Mouse (Mus musculus) neural tube, embryonic 15.5 days (tissue): Measurements from ENCODE around the gene Alox5. TPM values are rescaled to one million over a fixed set of nuclear protein-coding genes. Genes with fewer than 3 reads are reported as not detected.
A peak's percentile ranks its signal among the peaks of the same experiment; 100 is the strongest.
"Not testable (repeated sequence)": the region's sequence is repeated elsewhere in the genome, so short reads cannot be mapped to it uniquely, and the experiment has no call there.

Experiments used
- ATAC-seq: fragments of 200-750 bp; cut with Nextera tagmentation; 2 replicates; pipeline ENCODE4 v1.8.0; 2017; ENCODE audit warnings: mild to moderate bottlenecking, moderate TSS enrichment, moderate library complexity; ENCODE audit not compliant: low FRiP score
- H3K27ac ChIP-seq: fragments of 300-500 bp; sonication (generic); replicated peaks from 2 replicates; pipeline ENCODE4 v1.5.1; 2015; ENCODE audit warnings: mild to moderate bottlenecking, inconsistent platforms
- H3K27me3 ChIP-seq: fragments of 300-500 bp; sonication (generic); replicated peaks from 2 replicates; pipeline ENCODE4 v1.6.1; 2015; ENCODE audit warnings: inconsistent platforms
- H3K36me3 ChIP-seq: fragments of 300-500 bp; sonication (generic); 2 replicates; pipeline ENCODE4 v1.6.1; 2015; ENCODE audit warnings: inconsistent platforms
- H3K4me1 ChIP-seq: fragments of 300-500 bp; sonication (generic); 2 replicates; pipeline ENCODE4 v1.6.1; 2015; ENCODE audit warnings: inconsistent platforms
- H3K4me2 ChIP-seq: fragments of 300-500 bp; sonication (generic); 2 replicates; pipeline ENCODE4 v1.6.1; 2015; ENCODE audit warnings: inconsistent platforms, mild to moderate bottlenecking, moderate library complexity
- H3K4me3 ChIP-seq: fragments of 300-500 bp; sonication (generic); replicated peaks from 2 replicates; pipeline ENCODE4 v1.5.1; 2015; ENCODE audit warnings: mild to moderate bottlenecking, inconsistent platforms
- H3K9ac ChIP-seq: fragments of 300-500 bp; sonication (generic); replicated peaks from 2 replicates; pipeline ENCODE4 v1.6.1; 2015; ENCODE audit warnings: mild to moderate bottlenecking, inconsistent platforms
- H3K9me3 ChIP-seq: fragments of 300-500 bp; sonication (generic); replicated peaks from 2 replicates; pipeline ENCODE4 v1.6.1; 2016; ENCODE audit warnings: inconsistent platforms
- WGBS: fragments of 180-500 bp; shearing (Covaris S2); methylation state at CpG from one replicate; pipeline ENCODE4 v1.1.7; 2015; ENCODE audit warnings: mixed read lengths; 5-methylcytosine and 5-hydroxymethylcytosine counted together
- polyA plus RNA-seq: library from polyadenylated mRNA; unstranded; fragments of >200 nt; fragmentation: Nextera tagmentation; extraction: Ambion mirVana; gene quantifications from 2 replicates; pipeline ENCODE4 v1.2.1, GENCODE M21; 2015

The Alox5 gene
- 0.82 and 0.95 TPM in 2 replicates for polyA plus RNA-seq

DNA sequence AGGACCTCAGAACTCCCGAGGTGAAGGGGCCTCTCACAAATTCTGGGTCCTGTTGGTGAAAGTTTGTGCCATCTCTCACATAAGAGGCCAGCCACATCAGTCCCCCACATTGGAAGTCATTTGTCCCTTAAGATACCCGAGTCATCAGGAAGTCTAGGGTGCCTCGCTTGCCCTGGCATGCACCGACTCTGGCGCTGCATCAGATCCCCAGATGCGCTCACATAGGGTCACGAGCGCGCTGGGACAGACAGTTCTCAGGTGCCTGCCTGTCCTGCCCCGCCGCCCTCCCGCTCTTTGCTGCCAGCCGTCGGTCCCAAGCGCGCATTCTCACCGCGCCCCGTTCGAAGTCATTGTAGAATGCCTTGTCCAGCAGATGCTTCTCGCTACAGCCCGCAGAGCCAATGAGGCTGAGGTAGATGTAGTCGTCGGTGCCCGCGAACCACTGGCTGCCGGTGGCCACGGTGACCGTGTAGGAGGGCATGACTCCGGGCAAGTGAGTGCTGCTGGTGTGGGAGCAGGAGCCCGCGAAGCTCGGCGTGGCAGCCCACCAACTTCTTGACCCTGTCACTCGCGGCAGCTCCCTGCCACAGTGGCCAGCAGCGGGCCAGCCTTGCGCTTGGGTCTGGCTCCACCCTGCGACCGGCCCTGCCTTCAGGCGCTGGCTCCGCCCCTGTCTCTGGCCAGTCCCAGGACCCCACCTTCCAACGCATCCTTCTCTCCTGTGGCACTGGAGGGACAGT is at the start of gene Alox5:
TSS of gene Alox5 (minus strand) at position 635 of the 740 bp plus-strand sequence.
- peaks cover 25% of the 10 kb centered on the region for H3K27me3 ChIP-seq
- H3K36me3 ChIP-seq, result no peaks in the 10 kb centered on the region
- no peak within 1 kb of the TSS for H3K27ac ChIP-seq
- peak within 1 kb of the TSS; percentile 72 for H3K4me2 ChIP-seq
- H3K4me3 ChIP-seq, result peak within 1 kb of the TSS; percentile 38
- H3K4me1 ChIP-seq, result peaks cover 8% of the 10 kb centered on the region
- 0 out of 2 replicates have a peak within 1 kb of the TSS, but pooled peaks have one; percentile 34 for H3K9ac ChIP-seq
- H3K9me3 ChIP-seq, result no peaks in the 10 kb centered on the region
- ATAC-seq, result no peak
- WGBS, result 2% methylated on average over 43 of the region's 43 CpGs

DNA sequence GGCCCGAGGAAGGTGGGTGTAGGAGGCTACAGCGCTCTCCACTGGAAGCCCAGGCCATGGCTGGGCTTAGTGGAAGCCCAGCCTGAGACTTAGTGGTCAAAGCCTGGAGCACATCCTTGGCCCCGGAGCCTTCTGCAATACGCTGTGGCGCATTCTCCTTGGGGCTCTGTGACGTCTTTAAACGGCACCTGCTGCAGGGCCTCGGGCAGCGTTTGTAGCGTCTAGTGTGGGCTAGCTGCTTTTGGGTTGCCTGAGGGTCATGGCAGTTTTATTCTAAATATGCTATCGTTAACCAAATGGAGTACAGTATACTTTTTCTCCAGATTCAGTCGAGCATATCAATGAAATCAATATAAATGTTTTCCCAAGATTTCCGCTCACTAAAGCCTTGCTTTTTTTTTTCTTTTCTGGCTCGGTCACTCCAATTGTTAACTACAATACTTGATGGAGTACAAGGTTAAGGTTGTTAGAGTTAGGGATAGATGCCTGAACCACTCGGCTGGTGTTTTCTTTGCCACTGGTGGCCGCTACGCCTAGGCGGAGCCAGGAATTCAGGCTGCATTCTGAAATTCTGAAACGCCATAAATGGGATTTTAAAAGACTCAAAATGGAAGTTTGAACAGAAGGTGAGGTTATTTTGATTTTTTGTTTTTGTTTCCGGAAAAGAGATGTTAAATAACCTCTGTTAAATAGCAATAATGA is 45.5 kb upstream of the Alox5 start, which contains the start of gene Olfr212:
TSS of gene Olfr212 (plus strand) at position 215 of the 702 bp plus-strand sequence.
- not testable (repeated sequence) for H3K27ac ChIP-seq, H3K9me3 ChIP-seq, H3K4me2 ChIP-seq, H3K4me3 ChIP-seq, H3K27me3 ChIP-seq, H3K36me3 ChIP-seq, H3K9ac ChIP-seq, ATAC-seq, H3K4me1 ChIP-seq
- 94% methylated on average over 20 of the region's 20 CpGs for WGBS

DNA sequence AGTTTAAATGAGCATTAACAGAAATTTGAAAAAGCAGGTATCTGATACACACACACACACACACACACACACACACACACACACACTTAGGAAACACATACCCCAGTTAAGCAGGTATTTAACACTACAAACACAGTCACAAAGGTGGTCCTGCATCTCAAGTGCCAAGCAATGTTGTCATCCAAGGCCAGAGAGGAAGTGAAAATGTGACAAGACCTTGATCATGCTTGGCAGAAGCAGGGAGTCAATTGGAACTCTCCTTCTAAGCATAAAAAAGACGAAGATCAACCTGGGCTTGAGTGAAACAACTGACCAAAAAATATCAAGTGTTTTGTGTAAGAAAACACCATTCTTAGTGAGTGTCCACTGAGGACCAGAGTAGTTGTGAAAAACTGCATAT is 35.0 kb upstream of the Alox5 start:
- 87% methylated on average over 1 of the region's 1 CpGs for WGBS
- Histone ChIP-seq H3K9me3 (no peaks in the 10 kb centered on the region), H3K36me3 (no peaks in the 10 kb centered on the region), H3K27ac (no peak overlapping the region), H3K4me1 (no peaks in the 10 kb centered on the region), H3K4me3 (no peak overlapping the region), H3K4me2 (no peak overlapping the region), H3K9ac (no peak overlapping the region), H3K27me3 (no peaks in the 10 kb centered on the region)
- no peak for ATAC-seq

DNA sequence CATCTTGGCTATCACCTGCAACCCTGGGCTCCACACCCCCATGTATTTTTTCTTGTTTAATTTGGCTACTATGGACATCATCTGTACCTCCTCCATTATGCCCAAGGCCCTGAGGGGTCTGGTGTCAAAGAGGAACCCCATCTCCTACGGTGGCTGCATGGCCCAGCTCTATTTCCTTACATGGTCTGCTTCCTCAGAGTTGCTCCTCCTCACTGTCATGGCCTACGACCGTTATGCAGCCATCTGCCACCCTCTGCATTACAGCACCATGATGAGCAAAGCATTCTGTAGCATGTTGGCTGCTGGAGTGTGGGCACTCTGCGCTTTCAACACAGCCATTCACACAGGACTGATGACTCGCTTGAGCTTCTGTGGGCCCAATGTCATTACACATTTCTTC is 32.8 kb upstream of the Alox5 start:
- H3K36me3 ChIP-seq, result no peaks in the 10 kb centered on the region
- no peaks in the 10 kb centered on the region for H3K27me3 ChIP-seq
- no peak overlapping the region for H3K4me2 ChIP-seq
- no peaks in the 10 kb centered on the region for H3K4me1 ChIP-seq
- H3K4me3 ChIP-seq, result no peak overlapping the region
- WGBS, result 90% methylated on average over 5 of the region's 5 CpGs
- H3K27ac ChIP-seq, result no peak overlapping the region
- H3K9ac ChIP-seq, result no peak overlapping the region
- ATAC-seq, result no peak
- no peaks in the 10 kb centered on the region for H3K9me3 ChIP-seq

DNA sequence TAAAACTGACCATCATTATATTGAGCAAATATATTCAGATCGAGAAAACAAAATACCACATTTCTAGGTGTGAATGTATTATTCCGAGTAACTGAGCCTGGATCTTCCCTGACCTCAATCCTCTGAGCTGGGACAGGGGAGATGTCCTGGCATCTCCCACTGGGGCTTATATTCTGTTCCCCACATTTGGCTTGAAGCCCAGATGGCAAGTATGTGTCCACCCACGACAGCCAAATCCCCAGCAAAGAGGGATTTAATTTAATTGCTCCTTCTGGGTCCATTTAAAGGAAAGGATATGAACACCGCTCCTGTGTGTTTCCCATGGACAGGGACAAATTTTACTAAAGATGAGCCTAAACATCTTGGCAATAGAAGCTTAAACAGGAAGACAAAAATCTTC is 27.8 kb upstream of the Alox5 start, which contains the start of gene Olfr211:
TSS of gene Olfr211 (plus strand) at position 301 of the 400 bp plus-strand sequence.
- H3K27me3 ChIP-seq, result no peaks in the 10 kb centered on the region
- ATAC-seq, result no peak
- H3K36me3 ChIP-seq, result no peaks in the 10 kb centered on the region
- 63% methylated on average over 4 of the region's 4 CpGs for WGBS
- no peaks in the 10 kb centered on the region for H3K4me1 ChIP-seq
- H3K9ac ChIP-seq, result no peak within 1 kb of the TSS
- no peaks in the 10 kb centered on the region for H3K9me3 ChIP-seq
- no peak within 1 kb of the TSS for H3K4me3 ChIP-seq
- H3K4me2 ChIP-seq, result no peak within 1 kb of the TSS
- no peak within 1 kb of the TSS for H3K27ac ChIP-seq

DNA sequence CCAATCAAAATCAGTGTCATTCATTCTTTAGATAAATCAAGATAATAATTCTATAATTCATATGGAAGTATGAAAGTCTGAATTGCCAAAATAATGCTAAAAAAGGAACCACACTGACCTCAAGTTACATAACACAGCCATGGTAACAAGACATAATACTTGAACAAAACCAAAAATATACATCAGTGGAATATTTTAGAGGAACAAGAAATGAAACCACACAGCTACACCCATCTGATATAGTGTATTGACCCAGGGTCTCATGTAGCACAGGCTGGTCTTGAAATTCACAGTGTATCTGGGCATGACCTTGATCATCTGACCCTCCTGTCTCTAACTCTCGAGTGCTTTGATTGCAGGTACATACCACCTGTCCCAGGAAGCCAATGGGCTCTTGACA is 25.9 kb upstream of the Alox5 start:
- ATAC-seq, result no peak
- Histone ChIP-seq H3K27me3 (no peaks in the 10 kb centered on the region), H3K4me3 (no peak overlapping the region), H3K27ac (no peak overlapping the region), H3K9me3 (no peaks in the 10 kb centered on the region), H3K4me2 (no peak overlapping the region), H3K36me3 (no peaks in the 10 kb centered on the region), H3K9ac (no peak overlapping the region), H3K4me1 (no peaks in the 10 kb centered on the region)
- 71% methylated on average over 1 of the region's 1 CpGs for WGBS

DNA sequence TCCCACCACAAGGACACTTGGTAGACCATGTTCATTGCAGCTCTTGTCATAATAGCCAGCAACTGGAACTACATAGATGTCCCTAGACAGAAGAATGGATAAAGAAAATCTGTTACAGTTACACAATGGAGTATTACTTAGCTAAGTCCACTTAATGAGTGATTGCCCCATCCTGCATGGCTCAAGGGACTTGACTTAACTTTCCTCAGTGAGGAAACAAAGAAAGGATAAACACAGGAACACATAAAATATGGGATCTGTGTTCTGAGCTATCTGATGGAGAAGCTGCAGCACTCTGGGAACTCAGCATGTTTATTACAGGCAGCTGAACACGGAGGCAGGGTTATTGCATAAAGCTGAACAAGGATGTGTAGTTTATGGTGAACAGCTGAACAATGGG is 24.1 kb upstream of the Alox5 start:
- H3K27me3 ChIP-seq, result no peaks in the 10 kb centered on the region
- H3K36me3 ChIP-seq, result no peaks in the 10 kb centered on the region
- 65% methylated on average over 1 of the region's 1 CpGs for WGBS
- H3K4me3 ChIP-seq, result no peak overlapping the region
- no peaks in the 10 kb centered on the region for H3K4me1 ChIP-seq
- no peaks in the 10 kb centered on the region for H3K9me3 ChIP-seq
- no peak for ATAC-seq
- no peak overlapping the region for H3K27ac ChIP-seq
- no peak overlapping the region for H3K4me2 ChIP-seq
- no peak overlapping the region for H3K9ac ChIP-seq

DNA sequence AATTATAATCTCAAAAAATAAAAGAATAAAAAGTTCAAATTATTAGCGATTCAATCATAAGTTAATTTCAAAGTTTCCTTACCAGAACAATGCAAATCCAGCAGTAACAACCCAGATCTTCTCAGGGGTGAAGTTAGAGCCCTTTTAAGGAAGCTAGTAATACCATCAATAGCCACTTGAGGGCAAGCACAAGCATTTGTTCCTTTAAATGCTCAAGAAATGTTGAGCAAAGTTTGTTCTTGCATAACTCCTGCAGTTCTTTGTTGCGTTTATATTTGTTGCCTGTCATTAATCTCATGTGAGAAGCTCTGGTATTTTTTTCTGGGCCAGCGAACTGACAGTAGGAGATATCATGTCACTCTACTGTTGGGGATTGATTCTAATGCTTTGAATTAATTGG is 7.1 kb upstream of the Alox5 start:
- WGBS, result 42% methylated on average over 3 of the region's 3 CpGs
- no peak overlapping the region for H3K9ac ChIP-seq
- no peaks in the 10 kb centered on the region for H3K27me3 ChIP-seq
- H3K36me3 ChIP-seq, result no peaks in the 10 kb centered on the region
- H3K4me2 ChIP-seq, result no peak overlapping the region
- H3K4me1 ChIP-seq, result no peaks in the 10 kb centered on the region
- ATAC-seq, result no peak
- H3K4me3 ChIP-seq, result no peak overlapping the region
- no peak overlapping the region for H3K27ac ChIP-seq
- H3K9me3 ChIP-seq, result no peaks in the 10 kb centered on the region

DNA sequence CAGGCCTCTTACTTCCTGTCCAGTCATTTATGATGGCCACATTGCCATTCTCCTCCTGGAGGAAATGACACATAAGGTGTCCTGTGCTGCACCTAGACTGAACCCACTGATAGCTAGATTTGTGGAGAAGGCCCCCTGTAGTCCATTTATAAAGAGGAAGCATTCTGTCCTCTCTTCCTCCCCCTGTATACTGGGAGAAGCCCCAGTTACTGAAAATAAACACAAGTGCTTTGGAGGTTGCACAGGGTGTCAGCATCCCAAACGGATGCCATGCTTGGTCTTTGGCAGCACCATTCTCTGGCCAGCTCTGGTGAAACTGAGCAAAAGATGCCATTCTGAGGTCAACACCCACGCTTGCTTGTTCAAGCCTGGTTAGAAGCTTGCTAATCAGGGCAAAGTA is 1.7 kb downstream of the Alox5 start:
- no peak overlapping the region for H3K27ac ChIP-seq
- ATAC-seq, result no peak
- H3K9ac ChIP-seq, result no peak overlapping the region
- H3K4me1 ChIP-seq, result peaks cover 8% of the 10 kb centered on the region
- no peaks in the 10 kb centered on the region for H3K36me3 ChIP-seq
- H3K9me3 ChIP-seq, result no peaks in the 10 kb centered on the region
- peaks cover 25% of the 10 kb centered on the region for H3K27me3 ChIP-seq
- H3K4me3 ChIP-seq, result no peak overlapping the region
- 78% methylated on average over 2 of the region's 2 CpGs for WGBS
- no peak overlapping the region for H3K4me2 ChIP-seq

DNA sequence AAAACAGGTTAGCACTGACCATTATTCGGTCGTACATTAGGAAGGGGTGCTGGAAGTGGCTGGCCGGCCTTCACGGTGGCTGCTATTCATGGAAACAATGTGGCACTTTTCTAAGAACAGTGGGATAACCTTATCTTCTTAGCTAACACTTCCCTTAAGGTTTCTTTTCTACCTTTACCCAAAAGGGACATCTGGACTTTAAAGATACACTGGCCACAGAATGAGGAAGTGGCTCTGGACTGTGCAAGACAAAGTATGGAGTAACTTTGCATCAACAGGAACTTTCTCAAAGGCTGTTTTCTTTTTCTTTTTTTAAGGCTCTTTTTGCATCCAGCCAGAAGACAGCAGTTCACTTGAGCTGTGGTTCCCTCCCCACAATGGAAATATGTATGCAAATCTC is 2.2 kb downstream of the Alox5 start:
- H3K4me1 ChIP-seq, result peaks cover 8% of the 10 kb centered on the region
- WGBS, result 75% methylated on average over 4 of the region's 4 CpGs
- H3K9ac ChIP-seq, result no peak overlapping the region
- H3K4me3 ChIP-seq, result no peak overlapping the region
- no peak for ATAC-seq
- no peak overlapping the region for H3K4me2 ChIP-seq
- peaks cover 25% of the 10 kb centered on the region for H3K27me3 ChIP-seq
- H3K9me3 ChIP-seq, result no peaks in the 10 kb centered on the region
- no peaks in the 10 kb centered on the region for H3K36me3 ChIP-seq
- no peak overlapping the region for H3K27ac ChIP-seq

DNA sequence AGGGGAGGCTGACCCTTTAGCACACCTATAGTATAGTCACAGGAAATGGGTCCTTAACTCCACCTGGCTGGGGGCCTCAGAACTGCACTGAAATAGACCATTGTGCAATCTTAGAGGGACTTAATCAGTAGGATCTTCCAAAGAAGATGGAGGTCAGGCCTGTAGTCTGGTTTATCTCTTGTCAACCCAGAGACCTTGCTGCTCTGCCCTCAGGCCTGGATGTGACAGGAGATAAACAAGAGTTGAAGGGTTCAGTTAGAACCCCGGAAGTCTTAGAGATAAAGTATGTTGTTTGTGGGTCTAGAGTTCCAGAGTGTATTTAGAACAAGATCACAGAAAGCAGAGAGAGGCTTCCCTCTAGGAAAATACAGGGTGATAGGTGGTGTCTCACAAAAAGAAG is 4.5 kb downstream of the Alox5 start:
- no peak overlapping the region for H3K27ac ChIP-seq
- no peak for ATAC-seq
- 97% methylated on average over 1 of the region's 1 CpGs for WGBS
- H3K4me2 ChIP-seq, result no peak overlapping the region
- H3K9me3 ChIP-seq, result no peaks in the 10 kb centered on the region
- no peak overlapping the region for H3K4me3 ChIP-seq
- H3K27me3 ChIP-seq, result peaks cover 18% of the 10 kb centered on the region
- H3K4me1 ChIP-seq, result peaks cover 8% of the 10 kb centered on the region
- H3K9ac ChIP-seq, result no peak overlapping the region
- H3K36me3 ChIP-seq, result no peaks in the 10 kb centered on the region

DNA sequence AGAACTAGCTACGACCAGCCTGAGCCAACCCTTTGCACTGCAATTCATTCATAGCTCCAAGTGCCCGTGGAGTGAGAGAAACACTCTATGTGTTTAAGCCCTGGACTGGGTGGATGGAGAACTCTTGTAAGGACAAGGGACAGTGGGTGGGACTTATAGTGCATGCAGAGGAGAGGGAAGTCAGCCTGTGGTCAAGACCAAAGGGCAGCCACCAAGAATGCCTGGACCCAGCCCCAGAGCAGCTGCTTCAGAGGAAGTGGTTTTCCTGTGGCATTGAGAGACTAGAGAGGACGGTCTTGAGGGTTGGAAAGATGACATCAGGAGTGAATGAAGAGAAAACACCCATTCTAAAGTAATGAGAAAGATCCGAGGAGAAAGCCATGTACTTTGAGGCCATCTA is 5.2 kb downstream of the Alox5 start:
- 79% methylated on average over 4 of the region's 4 CpGs for WGBS
- H3K4me3 ChIP-seq, result no peak overlapping the region
- H3K9ac ChIP-seq, result no peak overlapping the region
- no peak overlapping the region for H3K27ac ChIP-seq
- no peaks in the 10 kb centered on the region for H3K9me3 ChIP-seq
- H3K36me3 ChIP-seq, result no peaks in the 10 kb centered on the region
- no peak for ATAC-seq
- peaks cover 11% of the 10 kb centered on the region for H3K27me3 ChIP-seq
- no peak overlapping the region for H3K4me2 ChIP-seq
- peaks cover 4% of the 10 kb centered on the region for H3K4me1 ChIP-seq
